Mouse (Mus musculus) stomach, postnatal 0 days (tissue): ENCODE measurements at regions not wholly inside any gene's neighbourhood (a gene's known extent, or its start where the extent isn't known, plus 50 kb on each side); places are given as distances from the start of the nearest gene placed in this dataset.

Experiments
- CTCF ChIP-seq: IDR thresholded peaks from 2 replicates; pipeline ENCODE4 v1.5.1; 2016; ENCODE audit warnings: antibody characterized with exemption, low read depth, mild to moderate bottlenecking, moderate library complexity
- EP300 ChIP-seq: optimal IDR thresholded peaks from 2 replicates; pipeline ENCODE3; 2016; ENCODE audit warnings: antibody characterized with exemption

DNA sequence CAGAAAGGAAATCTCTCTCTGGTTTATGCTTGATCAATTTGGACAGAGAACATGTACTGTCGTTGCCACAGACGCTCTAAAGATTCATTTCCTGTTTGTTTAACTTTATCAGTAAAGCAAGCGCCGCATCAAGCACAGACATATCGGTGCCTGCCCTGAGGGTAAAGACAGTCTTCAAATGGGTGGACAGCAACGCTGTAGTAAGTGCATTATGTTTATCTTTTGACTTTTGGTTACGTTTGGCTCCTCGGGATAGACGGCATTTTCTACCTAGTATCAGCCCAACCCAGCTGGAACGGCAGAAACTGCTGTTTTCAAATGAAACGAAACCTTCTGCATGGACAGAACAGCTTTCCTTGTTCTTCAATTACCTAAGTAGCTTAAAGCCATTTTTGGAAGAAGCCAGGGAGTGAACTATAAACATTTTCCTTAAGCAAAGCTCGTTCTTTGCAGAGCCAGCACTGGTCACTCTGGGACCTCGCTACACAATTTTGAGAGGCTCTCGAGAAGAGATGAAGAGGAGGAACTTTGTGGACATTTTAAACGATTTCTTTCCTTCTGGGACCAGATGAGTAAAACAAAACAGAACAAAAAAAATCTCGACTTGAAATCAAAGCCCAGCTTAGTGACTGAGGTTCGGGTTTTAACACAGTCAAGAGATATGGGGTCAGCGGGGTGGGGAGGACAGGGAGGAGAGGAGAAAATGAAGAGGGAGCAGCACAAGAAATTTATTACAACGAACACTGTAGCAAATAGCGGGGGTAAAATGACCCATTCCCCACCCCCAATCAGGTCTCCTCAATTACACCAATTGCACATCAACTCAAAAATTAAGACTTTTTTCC is 102.2 kb upstream of the Kitl start:
- TF ChIP-seq CTCF, result no peak
- TF ChIP-seq EP300, result no peak
